Mouse (Mus musculus): ENCODE data around the gene Pom121l2. TPM values are rescaled to one million over a fixed set of nuclear protein-coding genes. Genes with fewer than 3 reads are reported as not detected.

The Pom121l2 gene
- polyA plus RNA-seq, 1 experiment from 2014 or later: not detected

DNA sequence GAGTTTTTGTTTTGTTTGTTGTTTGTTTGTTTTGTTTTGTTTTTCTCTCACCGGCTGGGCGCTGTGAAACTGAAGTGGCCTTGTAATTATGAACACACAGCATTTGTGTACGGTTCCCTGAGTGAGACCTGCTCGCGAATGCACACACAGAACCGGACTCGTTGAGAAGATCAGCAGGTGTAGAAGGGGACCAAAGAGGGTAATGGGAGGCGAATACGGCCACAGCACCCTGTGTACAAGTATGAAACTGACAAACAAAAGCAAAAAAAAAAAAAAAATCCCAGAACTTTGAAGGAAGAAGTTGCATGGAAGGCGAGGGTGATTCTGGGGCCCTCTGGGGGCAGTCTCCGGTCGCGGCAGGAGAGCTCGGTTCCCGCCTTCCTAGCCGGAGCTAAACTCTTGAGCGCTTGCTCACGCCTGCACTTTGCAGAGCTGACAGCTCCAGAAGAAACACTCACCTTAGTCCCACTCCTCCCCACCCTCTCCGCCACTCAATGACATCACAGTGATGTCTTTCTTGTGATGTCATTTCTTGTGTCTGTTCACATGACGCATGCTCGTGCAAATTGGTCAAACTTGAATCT, 14.4 kb downstream of the Pom121l2 start:
- Histone ChIP-seq H3K9me3 (replicated peaks) (0 out of 2 replicates have a peak, but pooled peaks cover 7% of the 10 kb centered on the region), H3K4me1 (peaks cover 33% of the 10 kb centered on the region), H3K36me3 (no peaks in the 10 kb centered on the region), H3K4me2 (peak overlapping the region; percentile 76), H3K4me3 (peak overlapping the region; percentile 59), H3K27ac (no peak overlapping the region), H3K27me3 (replicated peaks) (peaks cover 64% of the 10 kb centered on the region), H3K9ac (peak overlapping the region; percentile 44; the same call in 1 of the 2 replicates)
- WGBS (ENCODE audit: insufficient replicate concordance): under 1% methylated on average over 21 of the region's 21 CpGs
- ATAC-seq: peak; percentile 64; the same call in 1 of the 2 replicates

DNA sequence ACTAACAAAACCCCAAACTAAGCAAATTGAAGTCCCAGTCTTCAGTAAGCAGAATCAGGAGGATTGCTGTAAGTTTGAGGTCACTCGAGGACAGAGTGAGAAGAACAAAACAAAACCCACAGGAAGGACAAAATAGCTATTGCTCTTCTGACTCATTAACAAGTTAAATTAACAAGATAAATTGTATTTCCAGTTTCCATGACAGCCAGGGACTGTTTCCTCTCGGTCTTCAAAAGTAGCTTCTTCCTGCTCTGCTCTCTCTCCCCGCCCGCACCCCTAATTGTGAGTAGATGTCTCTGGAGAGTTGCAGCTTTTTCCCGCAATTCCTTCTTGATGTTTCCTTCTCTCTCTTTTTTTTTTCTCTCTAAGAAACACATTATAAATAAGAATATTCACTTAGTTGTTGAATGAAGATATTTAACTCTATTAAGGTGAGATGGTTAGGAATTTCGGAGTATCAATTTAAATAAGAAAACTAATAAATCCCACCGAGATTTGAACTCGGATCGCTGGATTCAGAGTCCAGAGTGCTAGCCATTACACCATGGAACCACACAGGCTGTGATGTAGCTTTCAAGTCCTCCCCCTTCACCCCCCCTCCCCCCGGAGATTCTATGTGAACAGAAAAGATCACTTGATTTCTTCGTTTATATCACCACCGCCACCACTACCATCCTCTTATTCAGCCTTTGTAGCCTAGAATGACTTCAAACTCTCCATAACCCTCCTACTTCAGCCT, 15.3 kb downstream of the Pom121l2 start:
- Histone ChIP-seq H3K27ac (no peak overlapping the region), H3K4me1 (peaks cover 33% of the 10 kb centered on the region), H3K9ac (no peak overlapping the region), H3K9me3 (replicated peaks) (0 out of 2 replicates have a peak, but pooled peaks cover 2% of the 10 kb centered on the region), H3K27me3 (replicated peaks) (peaks cover 72% of the 10 kb centered on the region), H3K4me3 (peak overlapping the region; percentile 59), H3K4me2 (peak overlapping the region; percentile 76), H3K36me3 (no peaks in the 10 kb centered on the region)
- no peak; the same call in 1 of the 2 replicates for ATAC-seq
- WGBS (ENCODE audit: insufficient replicate concordance): 1% methylated on average over 12 of the region's 12 CpGs

DNA sequence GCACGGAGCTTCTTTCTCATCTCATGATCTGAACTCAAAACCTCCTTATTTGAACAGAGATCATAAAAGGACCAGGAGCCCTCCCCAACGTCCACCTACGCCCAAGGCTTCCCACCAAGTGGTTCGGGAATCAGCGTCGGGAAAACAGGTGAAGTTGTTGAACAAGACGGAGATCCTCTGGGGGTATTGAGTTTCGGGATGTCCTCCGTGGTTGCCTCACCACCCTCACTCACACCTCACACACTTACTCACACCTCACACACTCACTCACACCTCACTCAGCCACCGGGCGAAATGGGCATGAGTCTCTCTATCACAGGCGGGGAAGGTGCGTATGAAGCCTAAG, 15.8 kb downstream of the Pom121l2 start:
- no peaks in the 10 kb centered on the region for H3K36me3 ChIP-seq
- 1% methylated on average over 13 of the region's 13 CpGs for WGBS (ENCODE audit: insufficient replicate concordance)
- peak overlapping the region; percentile 59 for H3K4me3 ChIP-seq
- no peak overlapping the region for H3K27ac ChIP-seq
- peak overlapping the region; percentile 76 for H3K4me2 ChIP-seq
- no peak for ATAC-seq
- H3K9ac ChIP-seq: no peak overlapping the region
- H3K27me3 ChIP-seq (replicated peaks): peaks cover 77% of the 10 kb centered on the region
- H3K9me3 ChIP-seq (replicated peaks): no peaks in the 10 kb centered on the region
- H3K4me1 ChIP-seq: peaks cover 33% of the 10 kb centered on the region

DNA sequence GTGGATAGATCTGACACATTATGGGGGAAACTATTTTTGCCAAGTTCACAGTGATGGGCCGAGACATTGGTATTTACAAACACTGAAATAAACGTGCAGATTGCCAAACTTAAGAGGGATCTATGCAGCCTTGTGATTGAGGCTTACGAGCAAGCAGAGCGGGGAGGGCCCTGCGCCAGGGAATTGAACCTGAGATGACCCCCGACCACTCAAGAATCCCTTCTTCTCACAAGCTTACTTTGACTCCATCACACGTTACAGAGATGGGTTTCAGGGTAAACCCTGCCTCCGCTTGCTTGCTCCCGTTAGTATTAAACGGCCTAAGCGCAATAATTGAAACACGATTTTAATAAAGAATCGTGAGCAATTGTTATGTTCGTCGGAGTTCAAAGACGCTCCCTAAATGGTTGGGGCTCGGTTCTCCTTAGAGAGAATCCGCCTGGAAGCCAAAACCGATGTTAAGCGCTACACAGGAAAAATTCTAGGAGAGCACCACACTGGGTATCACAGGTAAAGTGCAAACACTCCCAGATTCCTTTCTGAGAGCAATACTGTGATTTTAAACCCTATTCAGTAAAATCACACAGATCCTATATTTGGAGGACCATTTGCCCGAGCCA, 16.3 kb downstream of the Pom121l2 start:
- WGBS (ENCODE audit: insufficient replicate concordance): 2% methylated on average over 21 of the region's 21 CpGs
- no peaks in the 10 kb centered on the region for H3K9me3 ChIP-seq (replicated peaks)
- peak overlapping the region; percentile 76 for H3K4me2 ChIP-seq
- no peak overlapping the region for H3K9ac ChIP-seq
- no peak for ATAC-seq
- no peak overlapping the region for H3K27ac ChIP-seq
- peak overlapping the region; percentile 59 for H3K4me3 ChIP-seq
- peaks cover 33% of the 10 kb centered on the region for H3K4me1 ChIP-seq
- H3K36me3 ChIP-seq: no peaks in the 10 kb centered on the region
- H3K27me3 ChIP-seq (replicated peaks): peaks cover 82% of the 10 kb centered on the region

DNA sequence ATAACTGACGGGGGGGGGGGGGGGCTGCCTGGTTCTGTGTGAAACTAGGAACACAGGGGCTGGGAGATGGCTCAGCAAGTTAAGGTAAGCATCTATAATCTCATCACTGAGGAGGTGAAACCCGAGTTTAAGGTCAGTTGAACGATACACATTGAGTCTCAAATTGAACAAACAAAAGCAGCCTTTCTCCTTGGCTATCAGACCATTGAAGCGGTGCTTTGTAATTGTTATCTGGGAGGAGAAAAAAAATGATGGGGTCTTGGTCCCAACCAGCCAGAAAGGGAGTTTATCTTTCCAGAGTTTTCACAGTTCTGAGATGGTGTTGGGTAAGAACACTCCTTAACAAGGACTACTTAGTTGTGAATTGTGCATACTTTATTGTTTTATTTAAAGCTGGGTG, 16.8 kb downstream of the Pom121l2 start:
- H3K27me3 ChIP-seq (replicated peaks): peaks cover 85% of the 10 kb centered on the region
- 16% methylated on average over 4 of the region's 4 CpGs for WGBS (ENCODE audit: insufficient replicate concordance)
- no peaks in the 10 kb centered on the region for H3K9me3 ChIP-seq (replicated peaks)
- H3K27ac ChIP-seq: no peak overlapping the region
- peak overlapping the region; percentile 76 for H3K4me2 ChIP-seq
- H3K36me3 ChIP-seq: no peaks in the 10 kb centered on the region
- no peak overlapping the region for H3K9ac ChIP-seq
- peak overlapping the region; percentile 59; the same call in 1 of the 2 replicates for H3K4me3 ChIP-seq
- no peak for ATAC-seq
- H3K4me1 ChIP-seq: peaks cover 33% of the 10 kb centered on the region

DNA sequence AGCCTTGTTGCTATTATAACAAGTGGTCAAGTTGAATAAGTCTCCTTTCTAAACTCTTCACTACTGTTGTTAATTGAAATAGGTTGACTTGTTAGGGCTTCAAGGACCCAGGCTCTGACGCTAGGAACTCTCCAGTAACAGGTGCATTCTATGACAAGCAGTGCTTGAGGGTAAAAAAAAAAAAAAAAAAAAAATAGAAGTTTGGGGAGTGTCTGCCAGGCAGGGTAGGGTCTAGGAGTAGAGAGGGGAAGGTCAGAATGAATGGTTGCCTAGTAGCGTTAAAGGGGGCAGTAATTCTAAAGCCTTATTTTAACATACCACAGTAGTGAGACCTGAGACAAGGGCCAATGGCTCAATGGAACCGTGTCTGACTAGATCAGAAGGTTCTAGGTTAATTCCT, 17.4 kb downstream of the Pom121l2 start:
- H3K4me3 ChIP-seq: no peak overlapping the region
- no peak for ATAC-seq
- 27% methylated on average over 3 of the region's 3 CpGs for WGBS (ENCODE audit: insufficient replicate concordance)
- no peak overlapping the region for H3K9ac ChIP-seq
- no peaks in the 10 kb centered on the region for H3K9me3 ChIP-seq (replicated peaks)
- peaks cover 87% of the 10 kb centered on the region for H3K27me3 ChIP-seq (replicated peaks)
- no peak overlapping the region for H3K4me2 ChIP-seq
- H3K36me3 ChIP-seq: no peaks in the 10 kb centered on the region
- H3K27ac ChIP-seq: no peak overlapping the region
- peaks cover 33% of the 10 kb centered on the region for H3K4me1 ChIP-seq

DNA sequence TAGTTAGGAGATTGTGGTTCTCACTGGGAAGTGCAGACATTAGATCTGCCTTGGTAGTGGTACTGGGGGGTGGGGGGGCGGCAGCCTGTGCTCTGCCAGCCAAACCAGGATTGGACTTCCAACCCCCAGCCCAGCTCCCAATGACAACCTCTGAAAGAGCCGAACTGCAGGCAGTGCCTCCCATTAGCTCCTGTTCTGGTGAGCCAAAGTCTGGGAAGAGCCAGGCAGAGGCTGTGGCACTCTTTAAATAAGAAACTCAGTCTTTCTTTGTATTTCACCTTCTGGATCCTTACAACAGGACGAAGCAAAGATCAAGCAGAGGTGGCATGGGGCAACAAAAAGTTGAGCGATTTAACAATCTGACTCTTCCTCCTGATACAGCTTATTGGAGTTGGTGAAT, 18.2 kb downstream of the Pom121l2 start:
- ATAC-seq: no peak
- H3K27me3 ChIP-seq (replicated peaks): peaks cover 94% of the 10 kb centered on the region
- peaks cover 33% of the 10 kb centered on the region for H3K4me1 ChIP-seq
- H3K27ac ChIP-seq: no peak overlapping the region
- H3K9me3 ChIP-seq (replicated peaks): no peaks in the 10 kb centered on the region
- H3K9ac ChIP-seq: no peak overlapping the region
- no peak overlapping the region for H3K4me3 ChIP-seq
- WGBS (ENCODE audit: insufficient replicate concordance): 40% methylated on average over 4 of the region's 4 CpGs
- no peak overlapping the region for H3K4me2 ChIP-seq
- no peaks in the 10 kb centered on the region for H3K36me3 ChIP-seq

DNA sequence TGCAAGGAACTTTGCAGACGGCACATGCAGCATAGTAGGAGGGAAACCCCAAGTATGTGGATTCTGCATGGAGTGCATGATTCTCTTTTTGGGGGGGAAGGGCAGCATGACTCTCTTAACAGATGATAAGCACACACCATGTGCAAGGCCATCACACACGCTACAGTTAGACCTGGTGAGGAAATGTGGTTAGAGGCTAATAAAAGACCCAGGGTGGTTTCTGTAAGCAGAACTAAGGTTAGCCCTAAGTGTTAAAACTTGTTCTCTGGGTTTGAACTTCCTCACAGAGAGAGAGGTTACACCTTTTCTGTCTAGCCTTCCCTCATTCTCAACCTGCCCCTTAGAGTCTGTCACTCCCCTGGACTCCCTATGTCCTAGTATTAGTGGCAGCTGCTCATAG, 20.4 kb downstream of the Pom121l2 start:
- no peak overlapping the region for H3K4me3 ChIP-seq
- H3K36me3 ChIP-seq: no peaks in the 10 kb centered on the region
- no peak overlapping the region for H3K9ac ChIP-seq
- ATAC-seq: no peak
- peaks cover 28% of the 10 kb centered on the region for H3K4me1 ChIP-seq
- H3K4me2 ChIP-seq: no peak overlapping the region
- no peaks in the 10 kb centered on the region for H3K9me3 ChIP-seq (replicated peaks)
- H3K27ac ChIP-seq: no peak overlapping the region
- peaks cover 99% of the 10 kb centered on the region for H3K27me3 ChIP-seq (replicated peaks)
- WGBS (ENCODE audit: insufficient replicate concordance): 26% methylated on average over 2 of the region's 2 CpGs

DNA sequence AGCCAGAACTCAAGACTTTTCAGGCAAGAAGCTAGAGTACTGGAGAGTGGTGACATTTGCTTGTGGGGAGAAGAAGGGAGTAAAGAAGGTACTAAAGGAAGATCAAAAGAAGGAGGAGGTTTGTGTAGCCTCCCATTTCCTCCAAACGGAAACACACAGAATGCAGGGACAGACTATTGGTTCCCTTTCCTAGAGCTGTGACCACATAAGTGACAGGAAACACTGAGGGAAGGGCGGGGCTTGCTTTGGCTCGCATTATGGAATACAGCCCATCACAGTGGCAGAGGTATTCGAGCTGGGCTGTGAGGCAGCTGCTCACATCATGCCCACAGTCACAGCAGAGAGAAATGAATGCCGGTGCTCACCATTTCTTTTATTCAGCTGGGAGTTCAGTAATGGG, 20.8 kb downstream of the Pom121l2 start:
- no peak for ATAC-seq
- WGBS (ENCODE audit: insufficient replicate concordance): 5% methylated on average over 5 of the region's 5 CpGs

DNA sequence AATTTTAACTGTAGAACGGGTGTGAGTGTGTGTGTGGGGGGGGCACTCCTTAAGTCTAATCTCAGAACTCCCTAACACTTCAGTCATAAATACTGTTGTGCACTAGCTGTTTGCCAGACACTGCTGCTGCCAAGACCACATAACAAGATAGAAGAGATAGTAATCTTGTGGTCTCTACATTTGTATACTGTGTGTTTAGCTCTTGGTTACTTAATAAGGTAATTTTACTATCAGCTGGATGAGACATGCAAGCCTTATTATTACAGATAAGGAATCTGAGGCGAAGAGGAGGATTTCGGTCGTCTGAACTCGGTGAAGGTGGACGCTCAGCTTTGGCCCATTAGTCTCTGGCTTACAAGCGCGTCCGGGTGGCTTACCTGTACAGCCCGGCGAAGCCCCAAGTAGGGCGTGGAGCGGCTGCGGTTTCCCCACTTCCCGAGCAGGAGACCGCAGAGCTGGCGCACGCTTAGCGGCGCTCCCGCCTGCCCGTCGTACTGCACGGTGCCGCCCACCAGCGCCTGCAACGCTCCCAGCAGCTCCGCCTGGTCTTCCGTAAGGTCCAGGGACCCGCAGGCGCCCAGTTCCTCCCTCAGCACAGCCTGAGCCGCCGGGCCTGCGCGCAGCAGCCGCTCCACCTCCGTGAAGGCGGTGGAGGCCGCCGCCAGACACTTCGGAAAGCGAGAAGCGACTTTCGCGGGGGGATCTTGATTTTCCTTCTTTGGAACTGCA, 24.8 kb downstream of the Pom121l2 start:
- under 1% methylated on average over 44 of the region's 45 CpGs for WGBS (ENCODE audit: insufficient replicate concordance)
- ATAC-seq: peak; percentile 76

More for the DNA sequence above, 20.8 kb downstream of the Pom121l2 start:
- Histone ChIP-seq H3K27ac (no peak overlapping the region), H3K36me3 (no peaks in the 10 kb centered on the region), H3K9ac (no peak overlapping the region), H3K4me1 (peaks cover 28% of the 10 kb centered on the region), H3K4me3 (no peak overlapping the region), H3K27me3 (replicated peaks) (peaks cover 99% of the 10 kb centered on the region), H3K9me3 (replicated peaks) (no peaks in the 10 kb centered on the region), H3K4me2 (no peak overlapping the region)

DNA sequence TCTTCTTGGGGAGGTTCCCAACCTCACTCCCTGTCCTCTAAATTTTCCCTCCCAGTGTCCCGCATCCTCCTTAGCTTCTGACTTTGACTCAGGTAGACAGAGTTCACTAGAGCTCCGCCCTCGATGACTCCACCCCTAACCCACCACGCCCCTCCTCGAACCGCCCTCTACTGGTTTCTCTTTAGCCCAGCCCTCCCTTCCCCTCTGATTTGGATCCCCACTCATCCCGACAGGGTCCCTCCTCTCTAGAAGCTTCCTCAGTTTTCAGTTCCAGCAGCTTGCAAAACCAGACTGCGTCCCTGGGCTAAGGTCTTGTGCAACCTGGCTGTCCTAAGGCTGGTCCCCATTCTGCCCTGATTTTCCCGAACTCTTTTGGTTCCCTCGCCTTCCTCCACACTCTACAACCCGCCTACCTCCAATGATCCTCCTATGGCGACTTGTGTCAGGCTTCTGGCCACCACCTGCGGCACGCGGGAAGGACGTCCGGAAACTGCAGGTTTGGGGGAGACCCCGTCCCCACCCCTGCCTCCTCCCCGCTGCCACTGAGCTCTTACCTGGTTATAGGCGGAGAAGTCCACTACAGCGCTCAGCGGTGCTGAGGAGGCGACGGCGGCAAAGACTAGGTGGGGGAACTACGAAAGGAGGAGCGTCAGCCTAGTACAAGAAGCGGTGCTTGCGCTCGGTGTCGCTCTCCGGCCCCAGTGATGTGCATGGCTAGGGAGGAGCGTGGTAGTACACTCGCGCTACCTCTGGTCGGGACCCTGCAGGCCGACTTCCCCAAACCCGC, 25.5 kb downstream of the Pom121l2 start:
- Histone ChIP-seq H3K36me3 (no peaks in the 10 kb centered on the region), H3K4me1 (peaks cover 24% of the 10 kb centered on the region), H3K27ac (no peak overlapping the region), H3K4me3 (peak overlapping the region; percentile 64), H3K27me3 (replicated peaks) (peaks cover 99% of the 10 kb centered on the region), H3K4me2 (peak overlapping the region; percentile 88), H3K9ac (peak overlapping the region; percentile 55), H3K9me3 (replicated peaks) (no peaks in the 10 kb centered on the region)
- WGBS (ENCODE audit: insufficient replicate concordance): 1% methylated on average over 38 of the region's 38 CpGs
- peak; percentile 81 for ATAC-seq

More for the DNA sequence above, 24.8 kb downstream of the Pom121l2 start:
- H3K4me2 ChIP-seq: peak overlapping the region; percentile 88
- peak overlapping the region; percentile 55 for H3K9ac ChIP-seq
- H3K27me3 ChIP-seq (replicated peaks): peaks cover 100% of the 10 kb centered on the region
- H3K4me3 ChIP-seq: peak overlapping the region; percentile 64
- no peak overlapping the region for H3K27ac ChIP-seq
- no peaks in the 10 kb centered on the region for H3K9me3 ChIP-seq (replicated peaks)
- no peaks in the 10 kb centered on the region for H3K36me3 ChIP-seq
- H3K4me1 ChIP-seq: peaks cover 24% of the 10 kb centered on the region
